Mouse (Mus musculus): ENCODE measurements around the gene Pih1d1. TPM values are rescaled to one million over a fixed set of nuclear protein-coding genes. Genes with fewer than 3 reads are reported as not detected.
"Not testable (repeated sequence)": the region's sequence is repeated elsewhere in the genome, so short reads cannot be mapped to it uniquely, and the experiment has no call there.

Gene Pih1d1
- polyA plus RNA-seq, 1 experiment from 2014 or later, result 107 TPM

DNA sequence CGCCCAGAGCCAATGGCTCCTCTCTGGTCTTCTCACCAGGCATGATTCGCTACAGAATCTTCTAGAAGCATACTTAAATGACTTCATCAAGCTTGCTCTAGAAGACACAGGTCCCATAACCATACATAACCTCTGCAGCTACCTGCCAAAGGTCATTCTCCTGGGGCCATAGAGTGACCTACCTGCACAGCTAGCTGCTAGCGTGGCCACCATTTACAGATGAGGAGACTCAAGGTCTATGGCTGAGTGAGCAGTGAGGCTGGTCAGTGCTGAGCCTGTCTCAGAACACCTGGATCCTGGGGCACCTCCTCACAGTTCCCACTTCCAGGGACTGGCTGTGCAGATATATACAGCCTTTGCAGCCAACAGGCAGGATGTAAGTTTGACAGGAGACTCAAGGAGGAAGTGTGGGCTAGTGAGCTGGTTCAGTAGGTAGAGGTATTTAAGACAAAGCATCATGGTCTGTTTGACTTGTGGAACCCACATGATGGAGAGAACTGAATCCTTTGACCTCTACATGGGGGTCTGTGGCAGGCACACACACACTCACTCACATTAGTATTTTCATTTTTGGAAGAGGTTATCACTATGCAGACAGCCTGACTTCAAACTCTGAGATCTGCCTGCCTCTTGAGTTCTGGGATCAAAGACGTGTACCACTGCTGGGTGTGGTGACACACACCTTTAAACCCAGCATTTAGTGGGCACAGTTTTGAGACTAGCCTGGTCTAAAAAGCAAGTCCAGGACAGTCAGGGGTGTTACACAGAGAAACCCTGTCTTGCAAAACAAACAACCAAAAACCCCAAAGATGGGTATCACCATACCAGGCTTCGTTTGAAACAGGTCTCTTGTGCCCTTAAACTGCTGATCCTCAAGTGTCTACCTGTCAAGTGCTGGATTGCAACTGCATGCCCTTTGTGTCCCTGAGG, 34.1 kb upstream of the Pih1d1 start:
- Histone ChIP-seq H3K27me3 (no peaks in the 10 kb centered on the region), H3K4me1 (peaks cover 40% of the 10 kb centered on the region), H3K9ac (0 out of 2 replicates have a peak overlapping the region, but pooled peaks have one; percentile 18), H3K4me3 (replicated peaks) (no peak overlapping the region), H3K27ac (peak overlapping the region; percentile 60; the same call in 1 of the 2 replicates), H3K4me2 (no peak overlapping the region), H3K9me3 (replicated peaks) (no peaks in the 10 kb centered on the region), H3K36me3 (peaks cover 50% of the 10 kb centered on the region)
- 77% methylated on average over 5 of the region's 5 CpGs for WGBS
- no peak for ATAC-seq (replicated peaks; ENCODE audit: low FRiP score)

DNA sequence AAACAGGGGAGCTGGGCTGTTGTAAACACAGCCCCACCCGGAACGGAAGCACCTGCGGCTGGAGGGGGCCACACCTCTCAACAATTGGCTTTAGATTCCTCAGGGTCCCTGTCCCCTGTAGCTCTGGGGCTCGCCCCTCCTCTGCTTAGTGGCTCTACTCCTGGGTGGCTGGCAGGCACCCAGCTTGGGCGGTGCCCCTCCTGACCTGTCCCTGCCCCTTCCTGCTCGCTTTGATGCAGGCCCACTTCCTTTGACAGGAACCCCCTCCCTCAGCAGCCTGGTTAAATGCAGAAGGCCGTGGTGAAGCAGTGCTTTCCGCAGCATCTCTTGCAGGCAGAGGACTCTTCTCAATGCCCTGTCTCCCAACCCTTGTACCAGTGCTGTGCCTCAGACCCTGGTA, 32.7 kb upstream of the Pih1d1 start:
- H3K4me1 ChIP-seq, result peaks cover 54% of the 10 kb centered on the region
- no peaks in the 10 kb centered on the region for H3K27me3 ChIP-seq
- H3K36me3 ChIP-seq, result peaks cover 64% of the 10 kb centered on the region
- H3K9ac ChIP-seq, result peak overlapping the region; percentile 23
- ATAC-seq (replicated peaks; ENCODE audit: low FRiP score), result no peak
- WGBS, result 68% methylated on average over 8 of the region's 8 CpGs
- 0 out of 2 replicates have a peak overlapping the region, but pooled peaks have one; percentile 90 for H3K4me3 ChIP-seq (replicated peaks)
- H3K9me3 ChIP-seq (replicated peaks), result no peaks in the 10 kb centered on the region
- peak overlapping the region; percentile 14 for H3K4me2 ChIP-seq
- H3K27ac ChIP-seq, result peak overlapping the region; percentile 60

- Histone ChIP-seq H3K36me3 (peaks cover 69% of the 10 kb centered on the region), H3K27ac (peak overlapping the region; percentile 60), H3K4me1 (peaks cover 59% of the 10 kb centered on the region), H3K9ac (peak overlapping the region; percentile 23), H3K9me3 (replicated peaks) (no peaks in the 10 kb centered on the region), H3K4me3 (replicated peaks) (peak overlapping the region; percentile 90; the same call in 1 of the 2 replicates), H3K27me3 (no peaks in the 10 kb centered on the region), H3K4me2 (peak overlapping the region; percentile 14)
- no peak for ATAC-seq (replicated peaks; ENCODE audit: low FRiP score)
Measured at GRCm38 (mm10) chr7:45121966-45122365, 32.1 kb upstream of the Pih1d1 start.

DNA sequence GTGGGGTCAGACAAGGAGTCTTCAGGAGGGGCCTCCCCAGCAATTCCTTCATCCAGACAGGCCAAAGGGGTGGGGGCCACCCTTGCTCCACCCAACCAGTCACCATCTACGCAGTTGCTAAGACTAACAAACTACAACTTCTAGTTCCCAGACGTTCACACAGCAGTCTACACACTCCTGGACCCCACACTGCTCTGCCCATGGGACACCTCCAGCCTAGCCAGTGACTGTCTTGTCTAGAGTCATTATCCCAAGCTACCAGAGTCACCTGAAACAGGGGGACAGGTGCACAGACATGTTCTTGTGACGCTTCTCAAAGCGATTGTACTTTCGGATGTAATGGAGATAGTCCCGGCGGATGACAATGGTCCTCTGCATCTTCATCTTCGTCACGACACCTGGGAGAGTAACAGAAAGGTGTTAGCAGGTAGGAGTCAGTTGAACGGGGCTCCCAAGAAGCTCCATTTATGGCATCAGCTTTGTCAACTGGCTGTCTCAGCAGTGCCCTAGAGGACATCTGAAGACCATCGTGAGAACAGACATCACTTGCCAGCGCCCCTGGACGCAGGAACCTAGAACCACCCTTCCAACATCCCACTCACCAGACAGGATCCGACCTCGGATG, 31.4 kb upstream of the Pih1d1 start:
- Histone ChIP-seq H3K36me3 (peaks cover 75% of the 10 kb centered on the region), H3K9ac (peak overlapping the region; percentile 98), H3K27me3 (no peaks in the 10 kb centered on the region), H3K4me3 (replicated peaks) (peak overlapping the region; percentile 90), H3K4me1 (peaks cover 57% of the 10 kb centered on the region), H3K27ac (peak overlapping the region; percentile 94; the same call in 1 of the 2 replicates), H3K9me3 (replicated peaks) (no peaks in the 10 kb centered on the region), H3K4me2 (peak overlapping the region; percentile 64)
- WGBS, result 81% methylated on average over 15 of the region's 15 CpGs
- ATAC-seq (replicated peaks; ENCODE audit: low FRiP score), result no peak

DNA sequence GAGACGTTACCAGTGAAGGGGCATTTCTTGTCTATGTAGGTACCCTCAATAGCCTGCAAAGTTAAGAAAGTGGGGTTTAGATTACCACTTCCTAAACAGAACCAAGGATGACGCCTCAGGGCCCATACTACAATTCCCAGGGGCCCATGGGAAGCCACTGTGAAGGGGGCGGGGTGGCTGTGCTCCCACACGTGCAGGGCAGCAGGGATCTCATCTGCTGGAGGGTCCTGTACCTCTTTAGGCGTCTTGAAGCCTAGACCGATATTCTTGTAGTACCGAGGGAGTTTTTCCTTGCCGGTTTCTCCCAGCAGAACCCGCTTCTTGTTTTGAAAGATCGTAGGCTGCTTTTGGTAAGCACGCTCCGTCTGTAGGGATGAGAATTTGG, 30.9 kb upstream of the Pih1d1 start:
- peak overlapping the region; percentile 90 for H3K4me3 ChIP-seq (replicated peaks)
- no peaks in the 10 kb centered on the region for H3K27me3 ChIP-seq
- no peaks in the 10 kb centered on the region for H3K9me3 ChIP-seq (replicated peaks)
- H3K9ac ChIP-seq, result peak overlapping the region; percentile 98
- peak overlapping the region; percentile 64 for H3K4me2 ChIP-seq
- H3K4me1 ChIP-seq, result peaks cover 53% of the 10 kb centered on the region
- no peak for ATAC-seq (replicated peaks; ENCODE audit: low FRiP score)
- H3K27ac ChIP-seq, result peak overlapping the region; percentile 94
- WGBS, result 16% methylated on average over 12 of the region's 12 CpGs
- peaks cover 75% of the 10 kb centered on the region for H3K36me3 ChIP-seq

DNA sequence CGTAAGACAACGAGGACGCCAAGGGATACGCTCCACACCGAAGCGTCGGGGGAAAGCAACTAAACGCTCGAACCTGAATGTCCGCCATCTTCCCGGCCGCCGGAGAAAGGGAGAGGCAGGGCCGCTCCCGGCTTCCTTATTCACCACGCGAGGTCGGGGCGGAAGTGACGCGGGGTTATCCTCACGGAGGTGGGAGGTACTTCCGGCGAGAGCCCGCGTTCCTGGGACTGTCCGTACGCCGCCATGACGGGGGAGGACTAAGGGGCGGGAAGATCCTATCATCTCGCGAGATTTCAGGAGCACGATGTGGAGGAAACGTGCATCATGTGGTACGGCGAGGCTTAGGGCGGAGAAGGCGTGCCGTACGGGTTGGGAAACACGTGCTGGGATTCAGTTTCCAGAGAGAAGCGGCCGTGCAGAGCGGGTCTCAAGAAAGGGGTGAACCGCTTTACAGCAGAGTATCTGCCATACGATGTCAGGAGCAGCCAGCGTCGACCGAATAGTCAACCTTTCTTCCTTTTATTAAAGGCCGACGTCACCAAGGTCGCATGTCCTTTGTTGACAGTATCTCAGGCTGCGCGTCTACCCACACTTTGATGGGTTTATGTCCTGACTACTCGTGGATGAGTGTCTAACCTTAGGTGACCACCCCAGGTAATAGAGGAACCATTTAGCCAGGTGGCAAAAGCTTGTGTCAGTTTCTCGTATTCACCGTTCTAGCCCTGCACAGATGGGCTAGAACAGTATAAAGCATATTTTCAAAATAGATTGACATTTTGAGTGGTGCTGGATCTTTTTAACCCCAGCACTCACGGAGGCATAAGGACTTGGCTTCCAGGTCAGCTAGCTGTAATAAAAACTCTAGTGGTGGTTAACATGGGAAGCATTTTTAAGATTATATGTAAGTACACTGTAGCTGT, 29.6 kb upstream of the Pih1d1 start, which contains the start of gene Rps11:
Rps11 (minus strand) TSS at position 216 of the 920 bp plus-strand sequence.
- H3K4me2 ChIP-seq, result peak within 1 kb of the TSS; percentile 69
- H3K9me3 ChIP-seq (replicated peaks), result no peaks in the 10 kb centered on the region
- ATAC-seq (replicated peaks; ENCODE audit: low FRiP score), result peak; percentile 84
- H3K27me3 ChIP-seq, result no peaks in the 10 kb centered on the region
- peaks cover 58% of the 10 kb centered on the region for H3K4me1 ChIP-seq
- H3K27ac ChIP-seq, result peak within 1 kb of the TSS; percentile 94
- H3K9ac ChIP-seq, result peak within 1 kb of the TSS; percentile 98
- under 1% methylated on average over 59 of the region's 59 CpGs for WGBS
- peaks cover 66% of the 10 kb centered on the region for H3K36me3 ChIP-seq
- peak within 1 kb of the TSS; percentile 90 for H3K4me3 ChIP-seq (replicated peaks)

GRCm38 (mm10) chr7:45125144-45125600, 28.9 kb upstream of the Pih1d1 start:
- Histone ChIP-seq H3K9ac (0 out of 2 replicates have a peak overlapping the region, but pooled peaks have one; percentile 3), H3K36me3 (peaks cover 59% of the 10 kb centered on the region), H3K4me2 (peak overlapping the region; percentile 69), H3K4me1 (peaks cover 62% of the 10 kb centered on the region), H3K27ac (peak overlapping the region; percentile 94), H3K9me3 (replicated peaks) (no peaks in the 10 kb centered on the region), H3K27me3 (no peaks in the 10 kb centered on the region), H3K4me3 (replicated peaks) (peak overlapping the region; percentile 90)
- no peak for ATAC-seq (replicated peaks; ENCODE audit: low FRiP score)
- 16% methylated on average over 7 of the region's 7 CpGs for WGBS

- not testable (repeated sequence) for H3K27me3 ChIP-seq; H3K9ac ChIP-seq; H3K9me3 ChIP-seq (replicated peaks); ATAC-seq (replicated peaks; ENCODE audit: low FRiP score)
- Histone ChIP-seq H3K4me1 (peaks cover 62% of the 10 kb centered on the region), H3K36me3 (peaks cover 55% of the 10 kb centered on the region), H3K4me3 (replicated peaks) (peak overlapping the region; percentile 90), H3K27ac (peak overlapping the region; percentile 94), H3K4me2 (peak overlapping the region; percentile 69)
- 68% methylated on average over 5 of the region's 5 CpGs for WGBS
Measured at GRCm38 (mm10) chr7:45125649-45126048, 28.5 kb upstream of the Pih1d1 start.

GRCm38 (mm10) chr7:45126147-45126843, 27.8 kb upstream of the Pih1d1 start:
- peak overlapping the region; percentile 90 for H3K4me3 ChIP-seq (replicated peaks)
- no peaks in the 10 kb centered on the region for H3K27me3 ChIP-seq
- peak overlapping the region; percentile 94 for H3K27ac ChIP-seq
- 69% methylated on average over 17 of the region's 17 CpGs for WGBS
- peaks cover 60% of the 10 kb centered on the region for H3K4me1 ChIP-seq
- H3K9me3 ChIP-seq (replicated peaks), result no peaks in the 10 kb centered on the region
- H3K36me3 ChIP-seq, result peaks cover 48% of the 10 kb centered on the region
- ATAC-seq (replicated peaks; ENCODE audit: low FRiP score), result no peak
- peak overlapping the region; percentile 69 for H3K4me2 ChIP-seq
- peak overlapping the region; percentile 99 for H3K9ac ChIP-seq

- 33% methylated on average over 21 of the region's 21 CpGs for WGBS
- H3K4me2 ChIP-seq, result peak overlapping the region; percentile 69
- no peaks in the 10 kb centered on the region for H3K27me3 ChIP-seq
- ATAC-seq (replicated peaks; ENCODE audit: low FRiP score), result no peak
- H3K36me3 ChIP-seq, result peaks cover 40% of the 10 kb centered on the region
- H3K9ac ChIP-seq, result peak overlapping the region; percentile 99
- peak overlapping the region; percentile 90 for H3K4me3 ChIP-seq (replicated peaks)
- H3K4me1 ChIP-seq, result peaks cover 52% of the 10 kb centered on the region
- H3K9me3 ChIP-seq (replicated peaks), result no peaks in the 10 kb centered on the region
- peak overlapping the region; percentile 94 for H3K27ac ChIP-seq
Measured at GRCm38 (mm10) chr7:45126844-45127699, 27.0 kb upstream of the Pih1d1 start.

All from kidney, embryonic 15.5 days (tissue).